In genomic region chr5:140823386-140823785, GRCm38 (mm10) we compare ENCODE assay signal across 20 mouse cellular contexts. TPM values are rescaled to one million over a fixed set of nuclear protein-coding genes. Genes with fewer than 3 reads are reported as not detected.
DNase-seq lines count a peak whose midpoint lies in the region; ATAC-seq and TF ChIP-seq lines count a peak whose summit lies in the region.
"Had no signal": no experiment of that assay in that cellular context is flagged by ENCODE, and none has a peak within 500 bp of the region (broad histone marks: within the 10 kb centered on the region; RNA-seq: fewer than 3 reads in every experiment).

No protein-coding gene starts in this region.

- H3K36me3 ChIP-seq in liver, postnatal 0 days (replicated peaks; ENCODE audit: insufficient read depth, low read length) = no peaks in the 10 kb centered on the region
- H3K36me3 ChIP-seq in liver, embryonic 12.5 days = peaks cover 7% of the 10 kb centered on the region

- TF ChIP-seq CTCF in liver, postnatal 0 days (IDR thresholded peaks at IDR 0.05; ENCODE audit: low read depth) = no peak

- no peak for TF ChIP-seq EP300 in liver, postnatal 0 days (IDR thresholded peaks at IDR 0.05; ENCODE audit: low read depth)

- H3K27me3 ChIP-seq in liver, postnatal 0 days (ENCODE audit: insufficient read depth, low read length) = no peaks in the 10 kb centered on the region
- H3K27me3 ChIP-seq in liver, embryonic 12.5 days (replicated peaks) = no peaks in the 10 kb centered on the region
- H3K27me3 ChIP-seq: forebrain, embryonic 13.5 days; hindbrain, embryonic 12.5 days; hindbrain, embryonic 15.5 days had no signal

- DNase-seq in kidney, adult 9 months = peak; percentile 49
- no peak for DNase-seq in kidney, adult 18-20 months
- no peak for DNase-seq in liver, postnatal 0 days
- DNase-seq in heart, adult 11 months = no peak
- DNase-seq: adrenal gland, postnatal 14 days; cerebellum, adult 11-12 months; cerebellum, adult 8-10 months; cerebellum, postnatal 10 days; cerebellum, postnatal 36 days; gastrocnemius, postnatal 10 days; gastrocnemius, postnatal 36 days had no signal

- peak overlapping the region; percentile 20; the same call in 1 of the 2 replicates for H3K27ac ChIP-seq in liver, postnatal 0 days (ENCODE audit: low read depth)
- H3K27ac ChIP-seq in liver, embryonic 12.5 days = no peak overlapping the region
- H3K27ac ChIP-seq in brown adipose tissue, adult 24 weeks (replicated peaks; ENCODE audit: low read depth, low read length) = peak overlapping the region; percentile 47; the same call in 1 of the 2 replicates
- H3K27ac ChIP-seq: forebrain, embryonic 10.5 days; forebrain, embryonic 13.5 days; hindbrain, embryonic 12.5 days; hindbrain, embryonic 15.5 days had no signal

- ATAC-seq in liver, postnatal 0 days = peak; percentile 62
- no peak for ATAC-seq in liver, embryonic 12.5 days
- ATAC-seq: CD4-positive, CD25-positive, alpha-beta regulatory T cell, adult 4 months; forebrain, embryonic 13.5 days; forebrain, embryonic 16.5 days had no signal

- no peak overlapping the region for H3K4me2 ChIP-seq in liver, postnatal 0 days (ENCODE audit: low read depth, low read length)
- no peak overlapping the region for H3K4me2 ChIP-seq in liver, embryonic 12.5 days
- H3K4me2 ChIP-seq: forebrain, embryonic 13.5 days; heart, embryonic 11.5 days; hindbrain, embryonic 12.5 days; hindbrain, embryonic 15.5 days had no signal

- WGBS in liver, postnatal 0 days (ENCODE audit: insufficient replicate concordance) = 81% methylated on average over 2 of the region's 2 CpGs
- WGBS in liver, embryonic 12.5 days (ENCODE audit: insufficient replicate concordance) = 66% methylated on average over 2 of the region's 2 CpGs

- no peak overlapping the region for H3K4me3 ChIP-seq in liver, postnatal 0 days (ENCODE audit: low read depth, low read length)
- H3K4me3 ChIP-seq in liver, embryonic 12.5 days = no peak overlapping the region
- H3K4me3 ChIP-seq in brown adipose tissue, adult 24 weeks (ENCODE audit: insufficient read depth, low read depth, low read length) = no peak overlapping the region
- H3K4me3 ChIP-seq: forebrain, embryonic 10.5 days; forebrain, embryonic 13.5 days; hindbrain, embryonic 12.5 days; hindbrain, embryonic 15.5 days had no signal

- no peak overlapping the region for H3K9ac ChIP-seq in liver, postnatal 0 days (replicated peaks)
- no peak overlapping the region for H3K9ac ChIP-seq in liver, embryonic 12.5 days
- H3K9ac ChIP-seq: forebrain, embryonic 13.5 days; hindbrain, embryonic 12.5 days; hindbrain, embryonic 15.5 days had no signal

- peaks cover 30% of the 10 kb centered on the region for H3K4me1 ChIP-seq in liver, postnatal 0 days (ENCODE audit: insufficient read depth)
- H3K4me1 ChIP-seq in liver, embryonic 12.5 days = peaks cover 84% of the 10 kb centered on the region
- H3K4me1 ChIP-seq in brown adipose tissue, adult 24 weeks (ENCODE audit: control insufficient read depth, insufficient read depth, insufficient read length, low read length) = peaks cover 51% of the 10 kb centered on the region

- no peaks in the 10 kb centered on the region for H3K9me3 ChIP-seq in liver, postnatal 0 days (ENCODE audit: low read length)
- H3K9me3 ChIP-seq in liver, embryonic 12.5 days (replicated peaks) = no peaks in the 10 kb centered on the region
- H3K9me3 ChIP-seq: forebrain, embryonic 10.5 days; forebrain, embryonic 13.5 days; hindbrain, embryonic 12.5 days; hindbrain, embryonic 15.5 days had no signal

RNA-seq across cellular contexts. Expression of gene Gna12, which starts 6.8 kb away (rescaled TPM):
- polyA plus RNA-seq in liver, postnatal 0 days (2015; fragmentation: Nextera tagmentation; extraction: Ambion mirVana) = 12.7 and 14.5 TPM in 2 replicates
- polyA plus RNA-seq in liver, embryonic 12.5 days (2016; fragmentation: Nextera tagmentation; extraction: Ambion mirVana) = 33.8 TPM in 2 replicates
- polyA plus RNA-seq in brown adipose tissue, adult 24 weeks (2012; ENCODE audit: insufficient read depth, insufficient read length, missing spikeins) = 44.5 and 61.4 TPM in 2 replicates
